In genomic region chr19:3167683-3168082, GRCm38 (mm10) we compare ENCODE assay signal across 16 mouse cellular contexts.
"Had no signal": no experiment of that assay in that cellular context is flagged by ENCODE, and none has a peak within 500 bp of the region (broad histone marks: within the 10 kb centered on the region; RNA-seq: fewer than 3 reads in every experiment).

No protein-coding gene starts in this region.

- DNase-seq: gastrocnemius, adult 2 months; gastrocnemius, postnatal 10 days; gastrocnemius, postnatal 25 days; heart, adult 2 months; heart, postnatal 14 days; heart, postnatal 36 days; kidney, adult 11 months; kidney, adult 2 months; kidney, adult 9 months; kidney, postnatal 14 days; kidney, postnatal 36 days; layer of hippocampus, adult 9-11 months; layer of hippocampus, postnatal 36 days; liver; liver, embryonic 13.5 days; liver, postnatal 0 days had no signal
